Mouse (Mus musculus) ES-E14 (cell line): Measurements from ENCODE around the gene Rin2.

Experiments
- CHD2 ChIP-seq: IDR thresholded peaks from 2 replicates; pipeline ENCODE4 v1.6.1; 2014; ENCODE audit warnings: mild to moderate bottlenecking, low read depth, low read length, inconsistent platforms
- HCFC1 ChIP-seq: IDR thresholded peaks from 2 replicates; pipeline ENCODE4 v1.6.1; 2012; ENCODE audit warnings: low read length, inconsistent platforms, borderline replicate concordance; ENCODE audit not compliant: insufficient read depth
- MAFK ChIP-seq: IDR thresholded peaks from 2 replicates; pipeline ENCODE4 v1.6.1; 2014; ENCODE audit warnings: mild to moderate bottlenecking, low read depth, low read length, inconsistent platforms; ENCODE audit not compliant: insufficient read depth
- ZNF384 ChIP-seq: IDR thresholded peaks from 2 replicates; pipeline ENCODE4 v1.6.1; 2012; ENCODE audit warnings: low read depth, low read length, inconsistent platforms

GRCm38 (mm10) chr2:145675142-145675755, at the start of gene Rin2:
- TF ChIP-seq MAFK (no peak), ZNF384 (no peak), HCFC1 (no peak), CHD2 (no peak)
